Comparison of ENCODE assay signal across 25 mouse cellular contexts in the genomic region with DNA sequence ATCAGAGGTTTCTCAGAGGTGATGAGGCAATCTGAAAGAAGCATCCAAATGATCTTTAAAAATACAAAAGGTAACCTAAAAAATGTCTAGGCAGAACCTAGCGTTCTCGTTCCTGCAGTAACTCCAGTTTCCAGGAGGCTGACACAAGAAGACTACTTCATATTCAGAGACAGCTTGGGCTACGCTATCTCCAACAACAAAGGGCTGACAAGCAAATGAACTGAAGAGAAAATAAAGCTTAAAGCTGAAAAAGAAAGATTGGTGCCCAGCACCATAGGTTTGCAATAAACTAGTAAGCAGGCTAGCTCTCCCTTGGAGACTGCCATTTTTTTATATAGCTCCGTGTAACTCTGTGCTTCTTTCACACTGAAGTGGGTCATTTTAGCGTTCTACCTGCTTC. TPM values are rescaled to one million over a fixed set of nuclear protein-coding genes. Genes with fewer than 3 reads are reported as not detected.
DNase-seq lines count a peak whose midpoint lies in the region; ATAC-seq and TF ChIP-seq lines count a peak whose summit lies in the region.
"Had no signal": no experiment of that assay in that cellular context is flagged by ENCODE, and none has a peak within 500 bp of the region (broad histone marks: within the 10 kb centered on the region; RNA-seq: fewer than 3 reads in every experiment).

No protein-coding gene starts in this region.

- TF ChIP-seq POLR2A in heart, adult 2 months (IDR thresholded peaks at IDR 0.05; ENCODE audit: insufficient read depth, low read depth, low read length) = no peak

- H3K27me3 ChIP-seq in forebrain, embryonic 15.5 days = no peaks in the 10 kb centered on the region
- H3K27me3 ChIP-seq in forebrain, embryonic 10.5 days (ENCODE audit: poor library complexity, severe bottlenecking) = no peaks in the 10 kb centered on the region
- H3K27me3 ChIP-seq in heart, adult 2 months (ENCODE audit: control insufficient read depth, insufficient read depth, low read length) = no peaks in the 10 kb centered on the region
- no peaks in the 10 kb centered on the region for H3K27me3 ChIP-seq in midbrain, embryonic 11.5 days (ENCODE audit: control insufficient read depth, insufficient read depth, low read length)
- H3K27me3 ChIP-seq in midbrain, embryonic 14.5 days (ENCODE audit: control insufficient read depth, insufficient read depth, low read length) = no peaks in the 10 kb centered on the region
- H3K27me3 ChIP-seq: CH12.LX; embryonic facial prominence, embryonic 12.5 days; forebrain, embryonic 12.5 days; Patski had no signal

- no peak overlapping the region for H3K4me3 ChIP-seq in forebrain, embryonic 15.5 days
- no peak overlapping the region for H3K4me3 ChIP-seq in forebrain, embryonic 10.5 days
- no peak overlapping the region for H3K4me3 ChIP-seq in heart, adult 2 months
- H3K4me3 ChIP-seq in midbrain, embryonic 11.5 days (ENCODE audit: low read depth, low read length) = no peak overlapping the region
- H3K4me3 ChIP-seq in midbrain, embryonic 14.5 days (replicated peaks; ENCODE audit: low read depth, low read length) = no peak overlapping the region
- H3K4me3 ChIP-seq: embryonic facial prominence, embryonic 10.5 days; embryonic facial prominence, embryonic 12.5 days; forebrain, embryonic 12.5 days had no signal

- DNase-seq in forebrain, embryonic 10.5 days (ENCODE audit: extremely low spot score, low spot score) = no peak
- DNase-seq in heart, adult 2 months = no peak
- DNase-seq in heart, adult 8-10 months (ENCODE audit: low spot score) = no peak
- DNase-seq in midbrain, embryonic 11.5 days (ENCODE audit: low spot score, missing footprints) = peak; percentile 86
- no peak for DNase-seq in midbrain, embryonic 14.5 days
- DNase-seq: adrenal gland, adult 8-10 months; adrenal gland, postnatal 14 days; adrenal gland, postnatal 36 days; B cell, adult 2 months; cerebellum, adult 11-12 months; cerebellum, adult 2 months; cerebellum, adult 9-10 months; cerebellum, postnatal 10 days; cerebellum, postnatal 25 days; forebrain, postnatal 0 days had no signal

- intact Hi-C loops in heart, adult 2 months (cut with DNase I) = no loop called here

- H3K36me3 ChIP-seq in forebrain, embryonic 15.5 days = no peaks in the 10 kb centered on the region
- peaks cover 15% of the 10 kb centered on the region for H3K36me3 ChIP-seq in forebrain, embryonic 10.5 days (replicated peaks)
- peaks cover 11% of the 10 kb centered on the region for H3K36me3 ChIP-seq in heart, adult 2 months (ENCODE audit: control insufficient read depth, insufficient read depth, low read length)
- no peaks in the 10 kb centered on the region for H3K36me3 ChIP-seq in midbrain, embryonic 11.5 days (ENCODE audit: control insufficient read depth, insufficient read depth, low read length)
- H3K36me3 ChIP-seq in midbrain, embryonic 14.5 days (ENCODE audit: control insufficient read depth, insufficient read depth, low read length) = no peaks in the 10 kb centered on the region
- H3K36me3 ChIP-seq: embryonic facial prominence, embryonic 12.5 days; forebrain, embryonic 12.5 days; G1E had no signal

- H3K9me3 ChIP-seq in forebrain, embryonic 15.5 days = no peaks in the 10 kb centered on the region
- H3K9me3 ChIP-seq in forebrain, embryonic 10.5 days = no peaks in the 10 kb centered on the region
- H3K9me3 ChIP-seq in midbrain, embryonic 11.5 days (ENCODE audit: control insufficient read depth, low read length) = no peaks in the 10 kb centered on the region
- no peaks in the 10 kb centered on the region for H3K9me3 ChIP-seq in midbrain, embryonic 14.5 days (ENCODE audit: control insufficient read depth, low read length)
- H3K9me3 ChIP-seq: embryonic facial prominence, embryonic 10.5 days; embryonic facial prominence, embryonic 12.5 days; forebrain, embryonic 12.5 days had no signal

- H3K27ac ChIP-seq in forebrain, embryonic 15.5 days (replicated peaks) = 0 out of 2 replicates have a peak overlapping the region, but pooled peaks have one; percentile 19
- no peak overlapping the region for H3K27ac ChIP-seq in forebrain, embryonic 10.5 days
- peak overlapping the region; percentile 1; the same call in 1 of the 2 replicates for H3K27ac ChIP-seq in heart, adult 2 months
- H3K27ac ChIP-seq in midbrain, embryonic 11.5 days (ENCODE audit: low read depth, low read length) = no peak overlapping the region
- H3K27ac ChIP-seq in midbrain, embryonic 14.5 days (replicated peaks; ENCODE audit: low read depth, low read length) = no peak overlapping the region
- H3K27ac ChIP-seq: embryonic facial prominence, embryonic 10.5 days; embryonic facial prominence, embryonic 12.5 days; forebrain, embryonic 12.5 days had no signal

- no peak for TF ChIP-seq CTCF in heart, adult 2 months (IDR thresholded peaks at IDR 0.05)

- H3K4me1 ChIP-seq in forebrain, embryonic 15.5 days = peaks cover 66% of the 10 kb centered on the region
- H3K4me1 ChIP-seq in forebrain, embryonic 10.5 days = peaks cover 92% of the 10 kb centered on the region
- peaks cover 24% of the 10 kb centered on the region for H3K4me1 ChIP-seq in heart, adult 2 months (ENCODE audit: control insufficient read depth, insufficient read depth, low read length)
- peaks cover 28% of the 10 kb centered on the region for H3K4me1 ChIP-seq in midbrain, embryonic 11.5 days (ENCODE audit: control insufficient read depth, insufficient read depth, low read length)
- peaks cover 43% of the 10 kb centered on the region for H3K4me1 ChIP-seq in midbrain, embryonic 14.5 days (ENCODE audit: control insufficient read depth, insufficient read depth, low read length)

- no peak overlapping the region for H3K9ac ChIP-seq in forebrain, embryonic 15.5 days (replicated peaks)
- no peak overlapping the region for H3K9ac ChIP-seq in heart, adult 2 months (ENCODE audit: low read depth, low read length)
- no peak overlapping the region for H3K9ac ChIP-seq in midbrain, embryonic 11.5 days (ENCODE audit: low read length)
- no peak overlapping the region for H3K9ac ChIP-seq in midbrain, embryonic 14.5 days (replicated peaks; ENCODE audit: low read length)
- H3K9ac ChIP-seq: embryonic facial prominence, embryonic 12.5 days; forebrain, embryonic 12.5 days; forebrain, postnatal 0 days had no signal

- no peak for ATAC-seq in forebrain, embryonic 15.5 days (replicated peaks)
- no peak for ATAC-seq in midbrain, embryonic 11.5 days (ENCODE audit: low FRiP score)
- ATAC-seq in midbrain, embryonic 14.5 days (ENCODE audit: low FRiP score, low TSS enrichment) = no peak
- ATAC-seq: activated CD4-positive, CD25-positive, alpha-beta regulatory T cell, adult 4 months; CD4-positive, CD25-positive, alpha-beta regulatory T cell, adult 4 months; forebrain, embryonic 14.5 days; forebrain, postnatal 0 days; Patski had no signal

- WGBS in forebrain, embryonic 15.5 days = 41% methylated on average over 5 of the region's 5 CpGs
- WGBS in forebrain, embryonic 10.5 days = 70% methylated on average over 5 of the region's 5 CpGs
- WGBS in heart, adult 2 months = 64% methylated on average over 5 of the region's 5 CpGs
- 66% methylated on average over 5 of the region's 5 CpGs for WGBS in midbrain, embryonic 11.5 days
- WGBS in midbrain, embryonic 14.5 days = 54% methylated on average over 5 of the region's 5 CpGs

- H3K79me2 ChIP-seq in heart, adult 2 months (replicated peaks; ENCODE audit: control insufficient read depth, insufficient read depth, low read length) = peaks cover 18% of the 10 kb centered on the region

- TF ChIP-seq EP300 in heart, adult 2 months (IDR thresholded peaks at IDR 0.05; ENCODE audit: insufficient read depth, low read depth, low read length) = no peak

- no peak overlapping the region for H3K4me2 ChIP-seq in forebrain, embryonic 15.5 days (replicated peaks)
- H3K4me2 ChIP-seq in midbrain, embryonic 11.5 days = no peak overlapping the region
- H3K4me2 ChIP-seq in midbrain, embryonic 14.5 days (ENCODE audit: low read length) = no peak overlapping the region
- H3K4me2 ChIP-seq: embryonic facial prominence, embryonic 12.5 days; forebrain, embryonic 12.5 days had no signal

RNA-seq across cellular contexts. Expression of a gene that starts 28.7 kb away (rescaled TPM):
- 99.4 and 119 TPM in 2 replicates for polyA plus RNA-seq in forebrain, embryonic 15.5 days (2015; fragmentation: Nextera tagmentation; extraction: Ambion mirVana)
- 78.1 and 81.6 TPM in 2 replicates for polyA plus RNA-seq in forebrain, embryonic 10.5 days (2016; fragmentation: Nextera tagmentation; extraction: Ambion mirVana)
- 10 to 100 TPM; 52.3 to 55.2 TPM for total RNA-seq in heart, adult 2 months (2021)
- polyA plus RNA-seq in heart, adult 2 months (2012; rRNA removed) = 29.5 and 46.9 TPM in 2 replicates
- 10 to 100 TPM; 49.7 to 58.2 (median 51.3) TPM for total RNA-seq in heart, adult 8-10 months (2022)
- 124 and 131 TPM in 2 replicates for polyA plus RNA-seq in midbrain, embryonic 11.5 days (2014; fragmentation: Nextera tagmentation; extraction: Ambion mirVana)
- 142 and 160 TPM in 2 replicates for polyA plus RNA-seq in midbrain, embryonic 14.5 days (2014; fragmentation: Nextera tagmentation; extraction: Ambion mirVana)
- polyA plus RNA-seq: CD4-positive, CD25-positive, alpha-beta regulatory T cell, adult 4 months; G1E had no signal

Comparison
In these comparisons a context has a peak if more than half of its experiments do, and no peak if none do; other contexts are left out.
1. H3K27ac ChIP-seq: peak in forebrain, embryonic 15.5 days (single experiment) and heart, adult 2 months (single experiment); none in forebrain, embryonic 10.5 days (single experiment), midbrain, embryonic 11.5 days (single experiment) and midbrain, embryonic 14.5 days (single experiment).